Mouse (Mus musculus): ENCODE results near the gene Ppfia2.

The Ppfia2 gene

GRCm38 (mm10) chr10:106670170-106670569 lies 200.0 kb downstream of the Ppfia2 start:
- DNase-seq (ENCODE audit: low spot score in 2 of 2) = no peak

GRCm38 (mm10) chr10:106681395-106681794 lies 211.3 kb downstream of the Ppfia2 start:
- DNase-seq (ENCODE audit: low spot score in 2 of 2) = no peak

DNA sequence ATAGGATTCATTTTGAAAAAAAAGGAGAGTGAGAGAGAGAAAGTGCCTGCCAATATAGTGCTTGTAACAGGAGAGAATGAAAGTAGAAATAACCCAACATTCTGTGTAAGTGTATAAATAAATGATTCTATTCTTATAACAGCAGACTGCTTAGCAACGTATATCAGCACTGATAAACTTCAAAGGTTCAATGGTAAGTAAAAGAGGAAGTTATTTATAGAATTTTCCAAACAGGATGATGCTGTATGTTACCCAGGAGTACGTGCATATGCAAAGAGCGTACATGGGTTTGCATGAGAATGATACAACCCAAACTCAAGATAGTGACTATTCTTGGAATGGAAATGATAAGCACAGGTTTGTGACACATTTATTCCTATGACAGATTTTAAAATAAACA lies 215.4 kb downstream of the Ppfia2 start:
- no peak for DNase-seq (ENCODE audit: low spot score in 2 of 2)

- DNase-seq (ENCODE audit: low spot score in 2 of 2) = no peak
Measured at GRCm38 (mm10) chr10:106719936-106720335, 249.8 kb downstream of the Ppfia2 start.

- DNase-seq (ENCODE audit: low spot score in 2 of 2) = no peak
Measured at GRCm38 (mm10) chr10:106732265-106732664, 262.1 kb downstream of the Ppfia2 start.

DNA sequence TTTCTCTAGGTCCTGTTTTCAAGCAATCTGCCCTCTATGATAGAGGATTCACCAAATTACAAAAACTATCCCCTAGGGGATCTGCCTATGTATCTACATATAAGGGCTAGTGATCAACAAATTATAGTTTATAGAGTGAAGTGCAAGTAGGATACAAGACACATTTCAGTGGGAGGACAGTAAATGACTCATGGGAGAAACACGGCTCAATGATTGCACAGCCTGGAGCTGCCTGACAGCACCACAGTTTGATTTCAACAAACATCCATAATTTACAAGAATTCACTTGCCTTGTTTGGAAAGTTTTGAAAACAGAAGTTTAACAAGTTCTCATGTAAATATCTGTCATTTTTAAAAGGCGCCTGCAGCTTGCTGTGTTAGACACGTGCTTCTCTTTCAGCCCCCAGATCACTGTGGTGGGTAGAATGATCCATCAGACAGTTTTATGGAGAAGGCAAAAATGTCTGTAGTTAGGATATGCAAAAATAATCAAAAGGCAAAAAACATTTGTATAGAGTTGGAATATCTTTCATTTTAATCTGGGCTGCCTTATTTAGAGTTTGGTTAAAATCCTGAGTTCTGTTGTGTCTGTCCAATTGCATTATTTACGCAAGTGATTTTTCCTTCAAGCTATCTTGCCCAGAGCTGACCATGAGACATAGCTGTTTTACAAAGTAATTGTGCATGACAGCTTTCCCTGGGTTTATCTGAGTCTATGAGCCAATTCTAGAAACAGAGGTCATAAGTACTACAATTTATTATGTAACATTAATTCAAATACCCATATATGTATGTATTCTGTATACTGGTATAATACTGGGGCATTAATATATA lies 266.3 kb downstream of the Ppfia2 start:
- DNase-seq (ENCODE audit: low spot score in 2 of 2) = no peak

DNA sequence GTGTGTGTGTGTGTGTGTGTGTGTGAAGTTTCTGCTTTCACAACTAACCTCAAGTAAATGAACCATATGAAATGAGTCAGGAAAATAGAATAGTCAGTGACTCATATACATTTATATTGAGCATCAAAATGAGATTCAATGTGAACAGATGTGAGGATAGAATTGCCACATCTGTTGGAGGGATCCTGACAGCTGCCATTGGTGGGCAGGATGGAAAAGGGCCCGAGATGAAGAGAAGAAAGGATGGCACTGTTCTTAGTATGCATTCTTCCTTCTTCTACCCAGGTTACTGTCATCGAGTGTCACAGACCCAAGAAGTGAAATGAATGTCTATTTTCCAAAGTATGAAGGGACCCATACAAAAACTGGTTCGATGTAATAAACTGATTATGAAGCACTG lies 268.1 kb downstream of the Ppfia2 start:
- no peak for DNase-seq (ENCODE audit: low spot score in 2 of 2)

GRCm38 (mm10) chr10:106744966-106745365 lies 274.8 kb downstream of the Ppfia2 start:
- DNase-seq (ENCODE audit: low spot score in 2 of 2) = no peak

DNA sequence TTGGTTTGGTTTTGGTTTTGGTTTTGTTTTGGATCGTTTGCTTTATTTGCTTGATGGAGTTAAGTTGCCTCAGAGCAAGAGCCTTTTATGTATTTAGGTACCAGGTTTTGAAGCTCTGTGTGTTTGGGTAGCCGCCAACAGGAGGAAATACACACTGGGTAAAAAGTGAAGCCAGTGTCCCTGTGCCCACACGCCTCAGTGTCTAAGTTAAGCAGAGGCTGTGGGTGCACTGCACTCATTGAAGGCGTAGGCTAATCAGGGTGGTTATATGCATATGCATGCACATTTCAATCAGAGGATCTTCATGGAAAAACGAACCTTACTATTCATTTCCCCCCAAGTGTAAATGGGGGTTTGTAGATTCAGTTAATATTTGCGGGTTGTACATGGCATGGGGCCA lies 290.9 kb downstream of the Ppfia2 start:
- DNase-seq (ENCODE audit: low spot score in 2 of 2) = no peak

DNA sequence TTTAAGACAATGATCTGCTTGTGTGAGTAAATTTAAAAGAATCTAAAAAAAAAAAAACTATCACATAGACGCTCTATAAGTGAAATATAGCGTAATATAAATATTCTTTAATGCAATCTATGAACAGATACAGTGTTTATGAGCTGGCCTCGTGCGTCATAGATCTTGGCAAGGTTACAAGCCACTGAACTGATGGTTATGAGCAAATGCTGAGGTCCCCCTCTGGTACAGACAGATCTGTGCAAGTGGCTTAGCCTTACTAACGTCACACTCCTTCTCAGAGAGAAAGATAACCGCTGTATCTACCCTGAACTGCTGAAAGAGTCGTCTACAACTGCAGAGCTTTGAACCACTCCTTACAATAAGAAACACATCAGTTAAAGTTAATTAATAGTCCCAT lies 293.6 kb downstream of the Ppfia2 start:
- no peak for DNase-seq (ENCODE audit: low spot score in 2 of 2)

DNA sequence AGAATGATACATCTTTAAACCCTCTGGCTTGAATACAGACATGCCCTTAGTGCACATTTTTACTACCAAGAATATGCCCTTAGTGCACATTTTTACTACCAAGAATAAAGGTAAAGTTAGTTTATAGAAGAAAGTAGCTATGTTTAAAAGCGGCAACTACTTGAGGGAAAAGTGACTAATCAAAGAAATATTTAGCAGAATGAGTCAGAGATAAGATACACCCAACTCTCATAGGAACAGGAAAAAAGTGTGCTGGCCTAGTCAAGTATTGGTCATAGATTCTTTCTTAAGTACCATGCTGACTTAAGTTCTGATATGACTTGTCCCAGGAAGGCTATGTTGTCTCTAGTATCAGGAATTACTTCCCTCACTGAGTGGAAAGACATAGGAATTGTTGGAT lies 305.4 kb downstream of the Ppfia2 start:
- DNase-seq (ENCODE audit: low spot score in 2 of 2) = no peak

DNA sequence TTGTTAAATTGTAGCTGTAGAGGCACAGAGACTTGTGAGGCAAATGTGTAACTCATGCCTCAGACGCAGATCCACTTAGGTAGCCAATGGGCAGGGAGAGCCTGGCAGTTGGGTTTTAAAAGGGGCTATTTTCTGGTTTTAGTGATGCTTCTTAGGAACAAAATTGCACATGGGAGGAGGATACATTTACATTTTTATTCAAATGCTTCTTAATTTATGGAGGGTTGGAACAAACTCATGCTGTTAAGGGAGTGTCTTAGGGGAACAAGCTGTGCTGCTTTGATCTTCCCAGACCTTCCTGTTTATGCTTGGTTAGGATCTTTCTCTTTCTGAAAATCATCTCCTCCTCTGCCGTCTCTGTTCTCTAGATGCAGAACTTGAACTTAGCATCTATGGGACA lies 345.3 kb downstream of the Ppfia2 start:
- no peak for DNase-seq (ENCODE audit: low spot score in 2 of 2)

DNA sequence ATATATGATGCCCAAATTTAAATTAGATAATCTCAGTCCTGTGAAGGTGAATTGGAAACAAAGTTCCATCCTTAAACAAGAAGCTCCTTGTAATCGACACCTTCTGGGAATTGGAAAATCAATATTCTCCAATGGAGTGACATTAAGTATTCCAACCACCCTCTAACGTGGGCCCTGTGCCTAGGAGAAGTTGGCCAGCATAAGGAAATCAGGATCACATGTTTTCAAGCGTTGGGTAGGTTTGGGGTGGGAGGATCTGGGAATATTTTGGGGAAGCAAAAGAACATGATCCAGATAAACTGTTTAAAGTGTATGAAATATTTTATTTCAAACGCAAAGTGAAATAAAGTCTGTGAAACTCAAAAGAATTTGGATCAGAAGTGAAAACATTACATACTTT lies 348.2 kb downstream of the Ppfia2 start:
- DNase-seq (ENCODE audit: low spot score in 2 of 2) = no peak

DNA sequence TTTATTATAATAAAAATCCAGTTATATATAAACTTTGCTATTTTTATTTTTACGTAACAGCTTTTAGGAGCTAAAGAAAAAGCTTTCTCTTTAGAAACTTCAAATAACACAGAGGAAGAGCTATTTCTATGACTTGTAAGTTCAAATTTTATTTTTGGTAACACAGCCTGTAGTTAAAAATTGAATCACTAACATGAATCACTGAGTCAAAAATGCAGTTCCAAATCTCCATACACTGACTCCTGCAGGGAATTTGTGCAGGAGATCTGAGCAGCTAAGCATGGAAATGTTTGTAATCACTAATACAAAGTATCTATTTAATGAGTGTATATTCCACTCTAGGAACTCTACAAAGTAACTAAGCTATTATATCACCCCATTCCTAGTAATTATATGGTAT lies 354.1 kb downstream of the Ppfia2 start:
- DNase-seq (ENCODE audit: low spot score in 2 of 2) = no peak

DNA sequence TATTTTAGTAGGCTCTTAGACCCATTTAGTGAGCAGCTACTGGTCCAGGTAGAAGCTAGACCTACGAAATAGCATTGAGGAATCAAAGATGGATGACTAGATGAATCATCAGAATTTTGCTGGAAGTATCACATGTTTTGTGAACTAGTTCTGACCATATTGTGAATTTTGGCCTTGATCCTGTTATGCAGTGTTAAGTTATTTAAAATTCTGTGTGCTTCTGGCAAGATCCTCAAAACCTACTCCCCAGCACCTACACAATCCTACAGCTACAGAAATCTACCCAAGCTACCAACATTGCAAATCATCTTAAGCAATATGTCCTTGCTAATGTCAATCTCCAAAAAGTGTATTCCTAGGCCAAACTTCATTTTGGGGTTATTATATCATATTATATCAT lies 368.3 kb downstream of the Ppfia2 start:
- no peak for DNase-seq (ENCODE audit: low spot score in 2 of 2)

GRCm38 (mm10) chr10:106858106-106858505 lies 388.0 kb downstream of the Ppfia2 start:
- DNase-seq (ENCODE audit: low spot score in 2 of 2) = no peak

DNA sequence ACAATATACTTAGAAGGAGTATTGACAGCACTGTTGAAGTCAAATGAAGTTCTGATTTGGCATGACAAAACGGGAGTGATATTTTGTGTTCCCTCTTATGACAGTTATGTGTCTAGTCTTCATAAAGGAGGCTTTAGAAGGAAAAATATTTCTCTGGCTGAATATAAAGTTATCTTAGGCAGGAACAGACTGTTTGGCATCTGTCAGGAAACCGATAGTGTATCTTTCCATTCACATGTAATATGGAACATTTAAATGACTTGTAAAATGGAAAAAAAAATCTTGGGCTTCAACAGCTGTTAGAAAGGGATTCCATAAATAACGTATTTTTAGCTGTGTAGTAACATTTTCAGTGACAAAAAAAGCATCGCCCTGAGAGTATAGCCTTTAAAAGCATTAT lies 400.1 kb downstream of the Ppfia2 start:
- no peak for DNase-seq (ENCODE audit: low spot score in 2 of 2)

DNA sequence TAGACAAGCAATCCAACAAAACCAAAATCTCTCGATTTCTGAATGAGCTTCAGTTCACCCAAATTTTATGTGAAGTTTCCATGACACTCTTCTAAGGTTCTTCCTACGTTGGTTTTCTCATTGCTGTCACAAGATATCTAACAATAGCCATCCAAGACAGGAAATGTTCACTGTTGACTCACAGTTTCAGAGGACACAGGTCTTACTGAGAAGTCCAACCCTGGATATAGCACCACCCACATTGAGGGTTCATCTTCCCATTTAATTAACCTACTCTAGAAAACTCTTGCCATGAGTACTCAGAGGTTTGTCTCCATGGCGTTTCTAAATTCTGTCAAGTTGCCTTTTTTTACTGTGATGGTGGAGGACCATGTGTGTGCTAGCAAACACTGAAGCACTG lies 401.7 kb downstream of the Ppfia2 start:
- no peak for DNase-seq (ENCODE audit: low spot score in 2 of 2)

DNA sequence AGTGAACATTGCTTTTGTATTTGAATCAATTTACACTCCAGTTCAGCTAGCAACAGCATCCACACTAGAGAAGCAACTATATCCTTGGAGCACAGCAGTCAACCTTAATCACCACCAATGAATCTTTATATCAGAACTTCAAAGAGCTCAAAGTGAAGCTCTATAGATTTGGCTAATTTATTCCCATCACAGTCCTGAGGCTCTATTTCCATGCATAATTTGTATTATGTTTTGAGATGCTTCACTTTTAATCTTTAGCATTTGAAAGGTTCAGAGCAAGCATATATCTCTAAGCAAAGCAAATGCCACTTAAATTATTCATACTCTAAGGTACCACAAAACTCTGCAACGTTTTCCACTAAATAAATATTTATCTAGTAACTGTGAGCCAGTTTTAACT lies 402.6 kb downstream of the Ppfia2 start:
- DNase-seq (ENCODE audit: low spot score in 2 of 2) = no peak

DNA sequence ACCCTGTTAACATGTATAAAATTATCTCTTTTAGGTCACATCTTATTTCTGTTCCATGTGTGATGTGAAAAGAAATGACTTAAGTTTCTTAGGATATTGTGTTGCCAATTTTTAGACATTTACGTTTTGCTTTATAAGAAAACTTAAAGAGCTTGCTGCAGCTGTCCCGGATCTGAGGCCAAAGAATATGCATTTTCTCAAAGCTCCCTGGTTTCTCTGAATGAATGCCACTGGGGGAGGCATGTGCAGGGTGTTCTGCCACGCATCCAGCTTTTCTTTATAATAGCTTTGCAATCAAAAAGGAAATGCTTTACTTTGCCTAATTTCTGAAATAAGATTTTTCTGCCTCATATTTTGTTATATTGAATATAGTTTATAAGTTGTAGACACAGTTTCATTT lies 411.2 kb downstream of the Ppfia2 start:
- DNase-seq (ENCODE audit: low spot score in 2 of 2) = no peak

DNA sequence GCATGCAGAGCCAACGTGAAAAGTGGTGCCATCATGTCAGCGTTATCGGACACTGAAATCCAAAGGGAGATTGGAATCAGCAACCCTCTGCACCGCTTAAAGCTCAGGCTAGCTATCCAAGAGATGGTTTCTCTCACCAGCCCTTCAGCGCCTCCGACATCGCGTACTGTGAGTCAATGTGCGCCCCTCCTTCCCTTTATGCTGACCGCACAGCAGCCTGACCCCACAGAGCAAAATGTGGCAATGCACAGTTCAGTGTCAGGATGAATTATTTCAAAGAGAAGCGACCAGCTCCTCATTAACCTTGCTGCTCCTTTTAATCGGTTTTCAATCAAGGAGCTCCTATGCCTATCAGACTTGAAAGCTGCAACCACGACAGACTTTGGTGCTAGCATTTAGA lies 426.2 kb downstream of the Ppfia2 start:
- no peak for DNase-seq (ENCODE audit: low spot score in 2 of 2)

DNA sequence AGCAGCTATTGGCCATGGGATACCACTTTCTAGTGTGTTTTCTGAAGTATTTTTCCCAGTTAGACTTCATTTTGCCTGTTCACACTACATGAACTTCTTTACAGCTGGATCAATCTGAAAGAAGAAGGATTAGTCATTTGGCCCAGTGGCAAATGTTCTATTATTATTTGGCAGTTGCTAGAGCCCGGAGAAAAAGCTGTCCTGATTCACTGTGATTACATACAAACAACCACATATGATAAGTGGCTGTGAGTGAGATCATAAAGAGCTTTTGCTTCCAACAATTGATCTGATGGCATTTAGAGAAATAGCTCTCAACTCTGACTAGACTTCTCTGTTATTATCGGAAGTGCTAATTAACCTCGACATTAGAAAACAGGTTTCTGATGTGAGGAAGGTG lies 440.0 kb downstream of the Ppfia2 start:
- no peak for DNase-seq (ENCODE audit: low spot score in 2 of 2)

DNA sequence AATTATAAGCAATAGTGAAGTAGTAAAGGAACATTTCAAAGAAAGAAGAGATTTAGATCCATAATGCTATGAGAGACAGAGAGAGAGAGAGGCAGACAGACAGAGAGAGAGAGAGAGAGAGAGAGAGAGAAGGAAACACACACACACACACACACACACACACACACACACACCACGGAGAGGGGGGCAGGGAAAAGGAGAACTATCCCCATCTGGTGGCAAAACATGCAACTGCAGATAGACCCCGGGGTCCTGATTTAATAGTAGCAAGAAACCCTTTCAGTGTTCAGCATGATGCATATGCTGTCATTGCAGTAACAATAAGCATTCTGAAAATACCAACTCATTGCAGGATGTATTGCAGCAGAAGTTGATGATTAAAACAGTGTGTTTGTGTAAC lies 442.9 kb downstream of the Ppfia2 start:
- DNase-seq (ENCODE audit: low spot score in 2 of 2) = no peak

- no peak for DNase-seq (ENCODE audit: low spot score in 2 of 2)
Measured at GRCm38 (mm10) chr10:106914275-106914674, 444.1 kb downstream of the Ppfia2 start.

Data from spleen, postnatal 4 days (tissue).